Mouse (Mus musculus) limb, embryonic 10.5 days (tissue): Measurements from ENCODE around the gene Casq2. TPM values are rescaled to one million over a fixed set of nuclear protein-coding genes. Genes with fewer than 3 reads are reported as not detected.
A peak's percentile ranks its signal among the peaks of the same experiment; 100 is the strongest.
"Not testable (repeated sequence)": the region's sequence is repeated elsewhere in the genome, so short reads cannot be mapped to it uniquely, and the experiment has no call there.

Source experiments
- DNase-seq: peaks from one replicate; pipeline ENCODE4 v3.0.0-alpha.2; 2017; ENCODE audit warnings: low spot score
- H3K27ac ChIP-seq: fragments of 300-500 bp; sonication (generic); 2 replicates; pipeline ENCODE4 v1.5.1; 2016; ENCODE audit warnings: mild to moderate bottlenecking
- H3K27me3 ChIP-seq: fragments of 300-500 bp; sonication (generic); 2 replicates; pipeline ENCODE4 v1.6.1; 2016; ENCODE audit warnings: low read depth, mild to moderate bottlenecking; ENCODE audit not compliant: poor library complexity, severe bottlenecking
- H3K36me3 ChIP-seq: fragments of 300-500 bp; sonication (generic); 2 replicates; pipeline ENCODE4 v1.6.1; 2016; ENCODE audit warnings: mild to moderate bottlenecking, moderate library complexity
- H3K4me1 ChIP-seq: fragments of 300-500 bp; sonication (generic); 2 replicates; pipeline ENCODE4 v1.6.1; 2016
- H3K4me3 ChIP-seq: fragments of 300-500 bp; sonication (generic); 2 replicates; pipeline ENCODE4 v1.5.1; 2016; ENCODE audit warnings: mild to moderate bottlenecking, moderate library complexity
- H3K9me3 ChIP-seq: fragments of 300-500 bp; sonication (generic); replicated peaks from 2 replicates; pipeline ENCODE4 v1.6.1; 2016; ENCODE audit warnings: mild to moderate bottlenecking
- WGBS: fragments of 180-500 bp; shearing (Covaris S2); methylation state at CpG from one replicate; pipeline ENCODE4 v1.1.7; 2016; 5-methylcytosine and 5-hydroxymethylcytosine counted together
- polyA plus RNA-seq: library from polyadenylated mRNA; unstranded; fragments of >200 nt; fragmentation: Nextera tagmentation; extraction: Ambion mirVana; gene quantifications from 2 replicates; pipeline ENCODE4 v1.2.1, GENCODE M21; 2016

Gene Casq2
- polyA plus RNA-seq, 1 experiment from 2014 or later: 0.28 TPM

- Histone ChIP-seq H3K4me3 (no peak overlapping the region), H3K36me3 (peaks cover 48% of the 10 kb centered on the region), H3K4me1 (no peaks in the 10 kb centered on the region; the same call in 1 of the 2 replicates), H3K27ac (no peak overlapping the region), H3K27me3 (no peaks in the 10 kb centered on the region), H3K9me3 (no peaks in the 10 kb centered on the region)
- no peak for DNase-seq
- 89% methylated on average over 14 of the region's 14 CpGs for WGBS
Observed at GRCm38 (mm10) chr3:102159423-102160325, 73.5 kb downstream of the Casq2 start.

GRCm38 (mm10) chr3:102163861-102164260 lies 77.6 kb downstream of the Casq2 start:
- H3K4me3 ChIP-seq, DNase-seq, H3K9me3 ChIP-seq, H3K27ac ChIP-seq, H3K27me3 ChIP-seq: not testable (repeated sequence)
- H3K4me1 ChIP-seq: peaks cover 17% of the 10 kb centered on the region
- peaks cover 32% of the 10 kb centered on the region for H3K36me3 ChIP-seq
- WGBS: 79% methylated on average over 1 of the region's 1 CpGs

GRCm38 (mm10) chr3:102164911-102165310 lies 78.7 kb downstream of the Casq2 start:
- H3K9me3 ChIP-seq: no peaks in the 10 kb centered on the region
- no peaks in the 10 kb centered on the region for H3K27me3 ChIP-seq
- DNase-seq: no peak
- no peak overlapping the region for H3K4me3 ChIP-seq
- H3K36me3 ChIP-seq: peaks cover 30% of the 10 kb centered on the region
- H3K27ac ChIP-seq: peak overlapping the region; percentile 64; the same call in 1 of the 2 replicates
- peaks cover 17% of the 10 kb centered on the region for H3K4me1 ChIP-seq
- WGBS: 65% methylated on average over 4 of the region's 4 CpGs

- Histone ChIP-seq H3K4me1 (peaks cover 17% of the 10 kb centered on the region), H3K27me3 (no peaks in the 10 kb centered on the region), H3K9me3 (no peaks in the 10 kb centered on the region), H3K4me3 (no peak overlapping the region), H3K36me3 (peaks cover 29% of the 10 kb centered on the region), H3K27ac (no peak overlapping the region)
- 87% methylated on average over 21 of the region's 21 CpGs for WGBS
- no peak for DNase-seq
Observed at GRCm38 (mm10) chr3:102165536-102166286, 79.5 kb downstream of the Casq2 start.

- Histone ChIP-seq H3K4me1 (peaks cover 17% of the 10 kb centered on the region), H3K27ac (no peak overlapping the region), H3K9me3 (no peaks in the 10 kb centered on the region), H3K4me3 (no peak overlapping the region), H3K36me3 (peaks cover 26% of the 10 kb centered on the region), H3K27me3 (no peaks in the 10 kb centered on the region)
- DNase-seq: no peak
- 84% methylated on average over 4 of the region's 4 CpGs for whole genome bisulfite sequencing
Observed at GRCm38 (mm10) chr3:102166287-102166620, 80.0 kb downstream of the Casq2 start.

- Histone ChIP-seq H3K27me3 (no peaks in the 10 kb centered on the region), H3K27ac (no peak overlapping the region), H3K36me3 (peaks cover 23% of the 10 kb centered on the region), H3K9me3 (no peaks in the 10 kb centered on the region), H3K4me3 (no peak overlapping the region), H3K4me1 (peaks cover 17% of the 10 kb centered on the region)
- DNase-seq: no peak
- 88% methylated on average over 8 of the region's 8 CpGs for WGBS
Observed at GRCm38 (mm10) chr3:102166794-102167193, 80.6 kb downstream of the Casq2 start.

- Histone ChIP-seq H3K27ac (peak overlapping the region; percentile 37), H3K36me3 (peaks cover 21% of the 10 kb centered on the region), H3K4me3 (no peak overlapping the region), H3K4me1 (peaks cover 18% of the 10 kb centered on the region), H3K9me3 (no peaks in the 10 kb centered on the region), H3K27me3 (no peaks in the 10 kb centered on the region)
- 9% methylated on average over 10 of the region's 10 CpGs for WGBS
- DNase-seq: no peak
Observed at GRCm38 (mm10) chr3:102167555-102168210, 81.5 kb downstream of the Casq2 start.

GRCm38 (mm10) chr3:102169197-102169905 lies 83.1 kb downstream of the Casq2 start:
- no peak overlapping the region for H3K27ac ChIP-seq
- peaks cover 5% of the 10 kb centered on the region for H3K36me3 ChIP-seq
- H3K27me3 ChIP-seq: no peaks in the 10 kb centered on the region
- peaks cover 22% of the 10 kb centered on the region for H3K4me1 ChIP-seq
- no peak for DNase-seq
- H3K9me3 ChIP-seq: no peaks in the 10 kb centered on the region
- WGBS: 91% methylated on average over 13 of the region's 13 CpGs
- H3K4me3 ChIP-seq: no peak overlapping the region

- 75% methylated on average over 8 of the region's 8 CpGs for WGBS
- H3K27me3 ChIP-seq: no peaks in the 10 kb centered on the region
- DNase-seq: no peak
- H3K4me1 ChIP-seq: peaks cover 14% of the 10 kb centered on the region; the same call in 1 of the 2 replicates
- H3K27ac ChIP-seq: no peak overlapping the region
- no peaks in the 10 kb centered on the region for H3K9me3 ChIP-seq
- no peak overlapping the region for H3K4me3 ChIP-seq
- peaks cover 5% of the 10 kb centered on the region; the same call in 1 of the 2 replicates for H3K36me3 ChIP-seq
Observed at GRCm38 (mm10) chr3:102174118-102174865, 88.1 kb downstream of the Casq2 start.

- peaks cover 5% of the 10 kb centered on the region; the same call in 1 of the 2 replicates for H3K36me3 ChIP-seq
- 92% methylated on average over 18 of the region's 18 CpGs for WGBS
- DNase-seq: no peak
- peaks cover 14% of the 10 kb centered on the region; the same call in 1 of the 2 replicates for H3K4me1 ChIP-seq
- H3K27ac ChIP-seq: no peak overlapping the region; the same call in 1 of the 2 replicates
- no peaks in the 10 kb centered on the region for H3K27me3 ChIP-seq
- H3K4me3 ChIP-seq: no peak overlapping the region
- H3K9me3 ChIP-seq: no peaks in the 10 kb centered on the region
Observed at GRCm38 (mm10) chr3:102175701-102176100, 89.5 kb downstream of the Casq2 start.

- WGBS: 94% methylated on average over 5 of the region's 5 CpGs
- Histone ChIP-seq H3K9me3 (no peaks in the 10 kb centered on the region), H3K4me1 (peaks cover 14% of the 10 kb centered on the region; the same call in 1 of the 2 replicates), H3K27me3 (no peaks in the 10 kb centered on the region), H3K36me3 (peaks cover 7% of the 10 kb centered on the region), H3K4me3 (no peak overlapping the region), H3K27ac (peak overlapping the region; percentile 23; the same call in 1 of the 2 replicates)
- DNase-seq: no peak
Observed at GRCm38 (mm10) chr3:102176116-102176515, 89.9 kb downstream of the Casq2 start.
